Mouse (Mus musculus) limb, embryonic 15.5 days (tissue): ENCODE results near the gene Fosl2. TPM values are rescaled to one million over a fixed set of nuclear protein-coding genes. Genes with fewer than 3 reads are reported as not detected.
A peak's percentile ranks its signal among the peaks of the same experiment; 100 is the strongest.

ENCODE experiments used
- ATAC-seq: fragments of 200-750 bp; cut with Nextera tagmentation; 2 replicates; pipeline ENCODE4 v1.8.0; 2017; ENCODE audit warnings: low read depth, moderate TSS enrichment; ENCODE audit not compliant: insufficient number of reproducible peaks, low FRiP score, low TSS enrichment
- H3K27ac ChIP-seq: fragments of 300-500 bp; sonication (generic); 2 replicates; pipeline ENCODE4 v1.5.1; 2015; ENCODE audit warnings: moderate library complexity, mild to moderate bottlenecking, inconsistent platforms
- H3K27me3 ChIP-seq: fragments of 300-500 bp; sonication (generic); 2 replicates; pipeline ENCODE4 v1.6.1; 2015; ENCODE audit warnings: inconsistent platforms
- H3K36me3 ChIP-seq: fragments of 300-500 bp; sonication (generic); 2 replicates; pipeline ENCODE4 v1.6.1; 2015; ENCODE audit warnings: inconsistent platforms
- H3K4me1 ChIP-seq: fragments of 300-500 bp; sonication (generic); 2 replicates; pipeline ENCODE4 v1.6.1; 2015; ENCODE audit warnings: inconsistent platforms
- H3K4me2 ChIP-seq: fragments of 300-500 bp; sonication (generic); 2 replicates; pipeline ENCODE4 v1.6.1; 2015; ENCODE audit warnings: mild to moderate bottlenecking, inconsistent platforms
- H3K4me3 ChIP-seq: fragments of 300-500 bp; sonication (generic); 2 replicates; pipeline ENCODE4 v1.5.1; 2015; ENCODE audit warnings: mild to moderate bottlenecking, inconsistent platforms
- H3K9ac ChIP-seq: fragments of 300-500 bp; sonication (generic); 2 replicates; pipeline ENCODE4 v1.6.1; 2015; ENCODE audit warnings: inconsistent platforms
- H3K9me3 ChIP-seq: fragments of 300-500 bp; sonication (generic); 2 replicates; pipeline ENCODE4 v1.6.1; 2016; ENCODE audit warnings: inconsistent platforms
- WGBS: fragments of 180-500 bp; shearing (Covaris S2); methylation state at CpG from one replicate; pipeline ENCODE4 v1.1.7; 2015; 5-methylcytosine and 5-hydroxymethylcytosine counted together
- polyA plus RNA-seq: library from polyadenylated mRNA; unstranded; fragments of >200 nt; fragmentation: Nextera tagmentation; extraction: Ambion mirVana; gene quantifications from 2 replicates; pipeline ENCODE4 v1.2.1, GENCODE M21; 2015

Fosl2 gene
- polyA plus RNA-seq, 1 experiment from 2014 or later: 10.6 TPM

GRCm38 (mm10) chr5:32192016-32192845, 56.6 kb downstream of the Fosl2 start:
- Histone ChIP-seq H3K36me3 (no peaks in the 10 kb centered on the region), H3K4me3 (no peak overlapping the region), H3K27ac (no peak overlapping the region), H3K9ac (no peak overlapping the region), H3K4me1 (no peaks in the 10 kb centered on the region), H3K27me3 (no peaks in the 10 kb centered on the region), H3K9me3 (no peaks in the 10 kb centered on the region), H3K4me2 (no peak overlapping the region)
- WGBS: 74% methylated on average over 16 of the region's 16 CpGs
- ATAC-seq: no peak

- Histone ChIP-seq H3K4me2 (no peak overlapping the region), H3K9me3 (no peaks in the 10 kb centered on the region), H3K27me3 (no peaks in the 10 kb centered on the region), H3K9ac (no peak overlapping the region), H3K4me1 (peaks cover 3% of the 10 kb centered on the region; the same call in 1 of the 2 replicates), H3K36me3 (no peaks in the 10 kb centered on the region), H3K4me3 (no peak overlapping the region), H3K27ac (no peak overlapping the region)
- 64% methylated on average over 4 of the region's 4 CpGs for WGBS
- ATAC-seq: no peak
Observed at GRCm38 (mm10) chr5:32194236-32194635, 58.6 kb downstream of the Fosl2 start.

DNA sequence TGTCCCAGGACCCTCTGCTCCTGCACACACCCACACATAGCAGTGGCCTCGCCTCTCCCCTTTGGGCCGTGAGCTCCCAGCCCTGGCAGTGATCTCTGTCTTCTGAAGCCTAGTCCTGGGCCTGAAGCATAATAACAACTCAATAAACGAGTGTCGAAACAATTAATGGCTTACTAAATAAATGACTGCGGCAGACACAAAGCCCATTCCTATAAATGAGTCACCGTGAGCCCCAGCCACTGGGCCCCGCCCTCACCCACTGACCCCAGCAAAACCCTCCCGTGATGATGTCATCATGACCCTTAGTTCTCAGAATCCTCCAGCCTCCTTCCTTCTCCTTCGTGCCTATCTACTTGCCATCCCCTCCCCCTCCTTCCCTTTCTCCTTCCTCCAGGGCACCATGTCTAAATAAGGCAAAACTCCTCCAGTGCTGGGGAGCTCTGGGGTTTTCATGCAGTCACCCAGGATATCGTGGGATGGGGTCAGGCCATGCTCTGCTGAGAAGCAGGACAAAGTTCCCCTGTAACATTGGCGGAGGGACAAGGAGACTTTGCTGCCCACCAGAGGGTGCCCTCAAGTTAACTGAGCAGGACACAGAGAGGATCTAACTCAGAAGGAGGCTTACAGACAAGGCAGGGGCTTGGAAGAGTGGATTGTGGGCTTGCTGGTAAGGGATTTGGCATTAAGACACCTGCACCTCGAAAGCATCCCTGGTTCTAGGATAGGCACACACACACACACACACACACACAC, 60.4 kb downstream of the Fosl2 start:
- 52% methylated on average over 12 of the region's 12 CpGs for WGBS
- no peaks in the 10 kb centered on the region for H3K36me3 ChIP-seq
- H3K27ac ChIP-seq: no peak overlapping the region
- no peak for ATAC-seq
- H3K9ac ChIP-seq: no peak overlapping the region
- H3K27me3 ChIP-seq: no peaks in the 10 kb centered on the region
- H3K9me3 ChIP-seq: no peaks in the 10 kb centered on the region
- no peak overlapping the region for H3K4me2 ChIP-seq
- H3K4me3 ChIP-seq: no peak overlapping the region
- peaks cover 3% of the 10 kb centered on the region; the same call in 1 of the 2 replicates for H3K4me1 ChIP-seq

- no peaks in the 10 kb centered on the region for H3K36me3 ChIP-seq
- H3K4me3 ChIP-seq: no peak overlapping the region
- 0 out of 2 replicates have a peak, but pooled peaks have one; percentile 25 for ATAC-seq
- 15% methylated on average over 4 of the region's 4 CpGs for WGBS
- no peak overlapping the region for H3K4me2 ChIP-seq
- no peak overlapping the region for H3K27ac ChIP-seq
- peaks cover 3% of the 10 kb centered on the region; the same call in 1 of the 2 replicates for H3K4me1 ChIP-seq
- H3K27me3 ChIP-seq: no peaks in the 10 kb centered on the region
- H3K9me3 ChIP-seq: no peaks in the 10 kb centered on the region
- H3K9ac ChIP-seq: no peak overlapping the region
Observed at GRCm38 (mm10) chr5:32197698-32198097, 62.1 kb downstream of the Fosl2 start.

- Histone ChIP-seq H3K36me3 (no peaks in the 10 kb centered on the region), H3K27ac (no peak overlapping the region), H3K9ac (no peak overlapping the region), H3K4me2 (no peak overlapping the region), H3K4me1 (peaks cover 3% of the 10 kb centered on the region; the same call in 1 of the 2 replicates), H3K27me3 (no peaks in the 10 kb centered on the region), H3K9me3 (no peaks in the 10 kb centered on the region), H3K4me3 (no peak overlapping the region)
- no peak for ATAC-seq
- 66% methylated on average over 3 of the region's 3 CpGs for WGBS
Observed at GRCm38 (mm10) chr5:32199136-32199535, 63.5 kb downstream of the Fosl2 start.

DNA sequence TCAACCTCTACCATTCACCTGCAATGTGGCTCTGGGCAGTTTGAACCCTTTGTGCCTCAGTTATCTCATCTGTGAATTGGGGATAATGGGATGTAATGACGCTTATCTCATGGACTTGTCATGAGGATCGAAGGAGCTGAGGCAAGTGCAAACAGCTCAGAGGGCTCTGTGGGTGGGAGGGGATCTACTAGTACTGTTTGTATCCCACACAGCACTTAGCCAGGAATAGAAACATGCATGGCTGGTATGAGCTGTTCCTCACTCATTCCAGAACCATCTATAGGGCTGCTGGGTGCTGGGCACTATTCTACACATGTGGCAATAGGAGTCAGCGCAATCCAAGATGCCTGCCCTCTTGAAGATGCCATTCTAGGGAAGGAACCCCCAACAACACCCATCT, 64.0 kb downstream of the Fosl2 start:
- Histone ChIP-seq H3K4me3 (no peak overlapping the region), H3K27me3 (no peaks in the 10 kb centered on the region), H3K9ac (no peak overlapping the region), H3K9me3 (no peaks in the 10 kb centered on the region), H3K4me1 (peaks cover 3% of the 10 kb centered on the region; the same call in 1 of the 2 replicates), H3K4me2 (no peak overlapping the region), H3K27ac (no peak overlapping the region), H3K36me3 (no peaks in the 10 kb centered on the region)
- WGBS: 87% methylated on average over 3 of the region's 3 CpGs
- no peak for ATAC-seq

DNA sequence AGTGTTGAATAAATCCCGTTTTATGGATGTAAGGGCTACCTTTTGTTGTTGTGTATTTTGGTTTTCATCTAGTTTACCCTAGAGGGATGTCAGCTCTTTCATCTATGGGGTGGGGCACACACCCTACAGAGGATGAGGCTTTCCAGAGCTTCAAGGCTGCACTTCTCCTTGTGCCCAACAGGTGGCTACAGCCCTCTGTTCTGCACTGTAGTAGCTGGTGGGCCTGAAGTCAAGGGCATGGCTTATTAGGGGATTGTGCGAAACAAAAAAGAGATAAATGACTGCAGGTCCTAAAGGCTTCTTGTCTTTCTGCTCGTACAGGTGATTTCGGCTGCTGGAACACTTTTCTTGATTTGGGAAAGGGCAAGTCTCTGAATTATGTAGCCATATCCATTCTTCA, 69.1 kb downstream of the Fosl2 start:
- no peaks in the 10 kb centered on the region for H3K27me3 ChIP-seq
- H3K36me3 ChIP-seq: no peaks in the 10 kb centered on the region
- WGBS: 71% methylated on average over 4 of the region's 4 CpGs
- H3K27ac ChIP-seq: no peak overlapping the region
- no peaks in the 10 kb centered on the region for H3K9me3 ChIP-seq
- no peaks in the 10 kb centered on the region for H3K4me1 ChIP-seq
- no peak overlapping the region for H3K4me2 ChIP-seq
- H3K4me3 ChIP-seq: no peak overlapping the region
- ATAC-seq: no peak
- H3K9ac ChIP-seq: no peak overlapping the region

DNA sequence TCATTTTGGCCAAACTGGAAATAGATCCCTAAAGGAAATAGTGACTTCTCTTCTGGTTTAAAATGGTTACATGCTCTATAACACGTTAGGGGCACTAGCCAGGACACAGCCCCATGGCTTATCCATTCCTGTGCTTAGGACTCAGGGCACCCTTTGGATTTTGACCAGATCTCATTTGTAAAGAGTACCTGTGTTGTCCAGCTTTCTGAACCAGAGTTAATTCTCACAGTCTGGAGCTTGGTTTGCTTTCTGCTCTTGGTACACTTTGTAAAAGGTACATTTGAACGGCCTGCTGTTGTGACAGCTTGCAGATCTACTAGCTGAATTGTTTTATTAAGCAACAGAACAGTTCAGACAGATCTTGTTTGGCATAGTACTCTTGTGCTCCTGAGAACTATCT, 71.1 kb downstream of the Fosl2 start:
- Histone ChIP-seq H3K27me3 (no peaks in the 10 kb centered on the region), H3K4me2 (no peak overlapping the region), H3K27ac (no peak overlapping the region), H3K36me3 (no peaks in the 10 kb centered on the region), H3K4me3 (no peak overlapping the region), H3K9ac (no peak overlapping the region), H3K4me1 (no peaks in the 10 kb centered on the region), H3K9me3 (no peaks in the 10 kb centered on the region)
- no peak for ATAC-seq
- 75% methylated on average over 2 of the region's 2 CpGs for WGBS

Other genes with a start within 250 kb of the Fosl2 start
- 1.0 and 1.6 TPM in 2 replicates for gene Plb1, start 96.9 kb downstream of the Fosl2 start, polyA plus RNA-seq